Mouse (Mus musculus) intestine, embryonic 14.5 days (tissue): ENCODE data around the gene Uba52. TPM values are rescaled to one million over a fixed set of nuclear protein-coding genes. Genes with fewer than 3 reads are reported as not detected.

Source experiments
- ATAC-seq: fragments of 200-750 bp; cut with Nextera tagmentation; replicated peaks from 2 replicates; pipeline ENCODE4 v1.8.0; 2017; ENCODE audit warnings: low read depth, moderate number of reproducible peaks, moderate TSS enrichment, moderate library complexity; ENCODE audit not compliant: low FRiP score, low TSS enrichment
- DNase-seq: peaks from one replicate; pipeline ENCODE4 v3.0.0-alpha.2; 2018; ENCODE audit warnings: low spot score
- H3K27ac ChIP-seq: fragments of 300-500 bp; sonication (generic); 2 replicates; pipeline ENCODE4 v1.5.1; 2014; ENCODE audit warnings: low read depth, mild to moderate bottlenecking, control low read depth
- H3K27me3 ChIP-seq: fragments of 300-500 bp; sonication (generic); replicated peaks from 2 replicates; pipeline ENCODE4 v1.6.1; 2014; ENCODE audit warnings: low read length, control low read depth; ENCODE audit not compliant: control insufficient read depth, insufficient read depth
- H3K36me3 ChIP-seq: fragments of 300-500 bp; sonication (generic); 2 replicates; pipeline ENCODE4 v1.6.1; 2014; ENCODE audit warnings: low read length, control low read depth; ENCODE audit not compliant: control insufficient read depth, insufficient read depth
- H3K4me1 ChIP-seq: fragments of 300-500 bp; sonication (generic); replicated peaks from 2 replicates; pipeline ENCODE4 v1.6.1; 2014; ENCODE audit warnings: low read length, control low read depth, mixed read lengths; ENCODE audit not compliant: control insufficient read depth, insufficient read depth
- H3K4me2 ChIP-seq: fragments of 300-500 bp; sonication (generic); 2 replicates; pipeline ENCODE4 v1.6.1; 2014; ENCODE audit warnings: low read length
- H3K4me3 ChIP-seq: fragments of 300-500 bp; sonication (generic); 2 replicates; pipeline ENCODE4 v1.5.1; 2014; ENCODE audit warnings: low read depth, low read length, control low read depth, mixed read lengths
- H3K9ac ChIP-seq: fragments of 300-500 bp; sonication (generic); 2 replicates; pipeline ENCODE4 v1.6.1; 2014; ENCODE audit warnings: mild to moderate bottlenecking, low read length
- H3K9me3 ChIP-seq: fragments of 300-500 bp; sonication (generic); 2 replicates; pipeline ENCODE4 v1.6.1; 2016; ENCODE audit warnings: low read length, control low read depth; ENCODE audit not compliant: control insufficient read depth
- WGBS: fragments of 180-500 bp; shearing (Covaris S2); extraction: QIAGEN DNeasy Blood & Tissue Kit; methylation state at CpG from one replicate; pipeline ENCODE4 v1.1.7; 2014; 5-methylcytosine and 5-hydroxymethylcytosine counted together
- polyA plus RNA-seq: library from polyadenylated mRNA; unstranded; fragments of >200 nt; fragmentation: Nextera tagmentation; extraction: Ambion mirVana; gene quantifications from 2 replicates; pipeline ENCODE4 v1.2.1, GENCODE M21; 2014

Gene Uba52
- polyA plus RNA-seq: 1,195 and 1,247 TPM in 2 replicates

DNA sequence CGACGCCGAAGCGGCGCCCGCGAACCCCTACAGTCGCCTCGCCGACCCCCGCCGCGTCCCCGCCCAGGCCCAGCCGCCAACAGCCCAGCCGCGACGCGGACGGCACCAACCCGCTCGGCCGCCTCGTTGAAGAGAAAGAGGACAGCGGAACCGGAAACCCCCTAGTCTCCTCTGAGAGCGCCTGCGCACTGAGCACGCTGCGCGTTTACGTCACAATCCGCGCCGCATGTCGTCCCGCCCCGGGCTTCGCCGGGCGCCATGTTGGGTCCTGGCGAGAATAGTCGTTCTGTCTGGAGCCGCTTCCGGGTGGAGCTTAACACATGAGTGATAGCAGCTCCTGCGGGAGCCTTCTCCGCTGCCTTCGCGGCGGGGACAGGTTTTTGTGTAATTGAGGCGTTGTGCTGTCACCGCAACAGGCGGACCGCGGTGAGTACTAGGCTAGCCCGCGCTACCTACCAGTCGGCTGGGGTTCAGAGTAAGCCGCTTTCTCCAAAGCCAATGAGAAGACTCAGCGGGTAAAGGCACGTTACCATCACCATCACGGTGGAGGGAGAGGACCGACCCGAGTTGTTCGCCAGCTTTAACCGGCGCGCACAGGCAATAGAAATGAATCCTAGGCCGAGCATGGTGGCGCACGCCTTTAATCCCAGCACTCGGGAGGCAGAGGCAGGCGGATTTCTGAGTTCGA, at the start of gene Uba52:
Gene Uba52 (minus strand): TSS at position 574 of the 688 bp plus-strand sequence.
- Histone ChIP-seq H3K4me2 (peak within 1 kb of the TSS; percentile 95), H3K9me3 (no peaks in the 10 kb centered on the region), H3K4me1 (peaks cover 15% of the 10 kb centered on the region), H3K27me3 (no peaks in the 10 kb centered on the region), H3K4me3 (peak within 1 kb of the TSS; percentile 97), H3K9ac (peak within 1 kb of the TSS; percentile 97), H3K27ac (peak within 1 kb of the TSS; percentile 98), H3K36me3 (peaks cover 35% of the 10 kb centered on the region)
- WGBS: under 1% methylated on average over 74 of the region's 74 CpGs
- peak; percentile 97 for DNase-seq
- ATAC-seq: peak; percentile 75

DNA sequence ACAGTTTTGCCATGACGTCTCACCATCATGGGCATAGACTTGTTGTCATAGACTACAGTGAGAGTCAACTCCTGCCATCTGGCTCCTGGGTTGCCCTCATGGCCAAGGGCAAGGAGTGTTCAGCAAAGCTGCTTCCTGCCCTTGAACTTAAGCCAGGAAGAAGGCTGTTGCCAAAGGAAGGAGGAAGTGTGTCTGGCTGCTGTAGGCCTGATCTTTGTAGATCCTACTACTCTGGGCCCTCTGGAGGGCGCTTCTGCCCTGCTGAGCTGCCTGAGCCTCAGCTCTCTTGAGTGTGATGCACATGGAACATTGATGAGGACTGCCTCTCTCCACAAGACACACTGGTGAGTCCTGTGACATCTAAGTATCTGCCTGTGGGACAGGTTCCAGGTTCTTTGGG, 49.5 kb upstream of the Uba52 start:
- no peak for DNase-seq
- 0 out of 2 replicates have a peak, but pooled peaks have one; percentile 3 for ATAC-seq
- H3K27ac ChIP-seq: no peak overlapping the region

DNA sequence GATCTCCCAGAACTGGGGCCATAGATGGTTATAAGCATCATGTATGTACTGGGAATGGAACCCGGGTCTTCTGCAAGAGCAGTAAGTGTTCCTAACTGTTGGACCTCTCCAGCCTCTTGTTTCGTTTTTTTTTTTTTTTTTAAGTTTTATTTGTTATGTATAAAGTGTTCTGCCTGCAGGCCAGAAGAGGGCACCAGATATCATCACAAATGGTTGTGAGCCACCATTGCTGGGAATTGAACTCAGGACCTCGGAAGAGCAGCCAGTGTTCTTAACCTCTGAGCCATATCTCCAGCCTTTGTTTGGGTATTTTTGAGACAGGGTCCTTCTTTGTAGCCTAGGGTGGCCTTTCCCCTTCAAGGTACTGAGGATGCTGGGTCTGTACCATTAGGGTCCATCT, 48.4 kb upstream of the Uba52 start:
- no peaks in the 10 kb centered on the region for H3K9me3 ChIP-seq
- H3K27me3 ChIP-seq: no peaks in the 10 kb centered on the region
- ATAC-seq (no peak), DNase-seq (no peak)
- no peak overlapping the region for H3K27ac ChIP-seq
- no peaks in the 10 kb centered on the region for H3K36me3 ChIP-seq
- WGBS: 76% methylated on average over 3 of the region's 3 CpGs
- H3K4me3 ChIP-seq: no peak overlapping the region
- H3K4me2 ChIP-seq: no peak overlapping the region
- H3K4me1 ChIP-seq: peaks cover 7% of the 10 kb centered on the region
- H3K9ac ChIP-seq: no peak overlapping the region

More for the DNA sequence above, 49.5 kb upstream of the Uba52 start:
- Histone ChIP-seq H3K9ac (no peak overlapping the region), H3K27me3 (no peaks in the 10 kb centered on the region), H3K9me3 (no peaks in the 10 kb centered on the region), H3K4me2 (no peak overlapping the region), H3K4me3 (no peak overlapping the region), H3K4me1 (peaks cover 6% of the 10 kb centered on the region; the same call in 1 of the 2 replicates), H3K36me3 (no peaks in the 10 kb centered on the region)
- WGBS: 83% methylated on average over 2 of the region's 2 CpGs

DNA sequence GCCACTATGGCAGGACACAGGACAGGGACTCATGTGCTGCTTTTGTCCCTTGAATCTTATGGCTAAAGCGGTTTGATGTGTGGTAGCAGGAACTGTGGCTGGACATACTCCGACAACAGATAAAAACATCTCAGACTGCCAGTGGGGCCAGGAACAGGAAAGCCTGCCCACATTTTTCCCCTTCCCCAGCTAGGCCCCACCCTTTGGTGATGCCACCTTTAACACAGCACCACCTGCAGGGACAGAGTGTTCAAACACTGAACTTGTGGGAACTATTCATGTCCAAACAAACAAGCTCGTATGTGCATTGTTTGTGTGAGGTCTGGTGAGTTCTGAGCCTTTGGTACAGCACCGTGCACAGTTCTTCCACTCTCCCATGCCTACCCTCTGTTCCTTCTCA, 47.7 kb upstream of the Uba52 start:
- WGBS: 68% methylated on average over 4 of the region's 4 CpGs
- H3K4me1 ChIP-seq: peaks cover 12% of the 10 kb centered on the region

DNA sequence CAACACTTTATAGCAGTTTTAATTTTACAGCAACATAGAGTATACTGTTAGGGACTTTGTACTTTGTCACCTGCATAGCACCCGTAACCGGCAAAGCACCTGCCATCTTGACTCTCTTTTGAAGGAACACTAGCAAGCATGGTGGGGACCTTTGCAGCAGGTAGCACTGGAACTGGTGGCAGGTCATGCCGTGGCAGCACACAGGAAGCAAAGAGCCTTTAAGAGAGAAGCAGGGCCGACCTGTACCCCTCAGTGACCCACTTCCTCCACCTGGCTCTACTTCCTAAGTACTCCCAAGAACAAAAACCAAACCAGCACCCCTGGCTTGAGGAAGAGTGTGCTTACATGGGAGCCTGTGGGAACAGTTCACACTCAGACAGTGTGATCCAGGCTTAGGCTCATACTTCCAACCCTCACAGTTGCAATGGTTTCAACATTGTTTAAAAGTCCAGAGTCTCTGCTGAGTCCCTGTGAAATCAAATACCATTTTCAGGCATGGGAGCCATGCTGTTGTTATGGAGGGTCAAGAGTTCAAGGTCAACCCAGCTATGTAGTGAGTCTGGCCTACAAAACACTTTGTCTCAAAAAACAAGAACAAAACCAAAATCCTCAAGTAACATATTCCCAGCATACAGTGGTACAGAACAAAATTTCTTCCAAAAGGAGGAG, 44.6 kb upstream of the Uba52 start:
- no peaks in the 10 kb centered on the region for H3K27me3 ChIP-seq
- 93% methylated on average over 4 of the region's 4 CpGs for WGBS
- no peak overlapping the region for H3K27ac ChIP-seq
- DNase-seq: no peak
- H3K4me2 ChIP-seq: no peak overlapping the region
- ATAC-seq: no peak
- peaks cover 18% of the 10 kb centered on the region for H3K4me1 ChIP-seq
- no peaks in the 10 kb centered on the region for H3K36me3 ChIP-seq
- H3K4me3 ChIP-seq: no peak overlapping the region
- no peak overlapping the region for H3K9ac ChIP-seq
- H3K9me3 ChIP-seq: no peaks in the 10 kb centered on the region

More for the DNA sequence above, 47.7 kb upstream of the Uba52 start:
- no peak overlapping the region for H3K9ac ChIP-seq
- no peak for ATAC-seq
- no peaks in the 10 kb centered on the region for H3K9me3 ChIP-seq
- no peak overlapping the region for H3K27ac ChIP-seq
- no peak for DNase-seq
- H3K36me3 ChIP-seq: no peaks in the 10 kb centered on the region
- H3K27me3 ChIP-seq: no peaks in the 10 kb centered on the region
- no peak overlapping the region for H3K4me2 ChIP-seq
- no peak overlapping the region for H3K4me3 ChIP-seq

DNA sequence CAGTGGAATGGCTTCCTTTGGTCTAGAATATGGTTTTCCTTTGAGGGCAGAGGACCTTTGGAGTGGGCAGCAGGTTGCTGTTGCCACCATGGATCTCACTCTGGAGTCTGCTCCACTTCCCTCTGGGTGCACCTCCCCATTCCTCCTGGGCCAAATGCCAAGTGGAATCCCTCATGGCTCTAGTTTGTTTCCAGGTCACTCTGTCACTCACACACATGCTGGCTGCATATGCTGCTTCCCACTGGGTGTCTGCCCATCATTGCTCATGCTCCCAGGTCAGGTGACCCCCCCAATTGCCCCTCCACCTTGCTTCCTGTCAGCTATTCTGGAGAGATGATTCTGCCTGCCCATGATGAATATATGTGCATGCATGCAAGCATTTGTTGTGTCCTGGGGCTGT, 43.1 kb upstream of the Uba52 start:
- Histone ChIP-seq H3K4me2 (no peak overlapping the region), H3K4me1 (peaks cover 18% of the 10 kb centered on the region), H3K36me3 (no peaks in the 10 kb centered on the region), H3K9me3 (no peaks in the 10 kb centered on the region), H3K4me3 (no peak overlapping the region), H3K27me3 (no peaks in the 10 kb centered on the region), H3K9ac (no peak overlapping the region), H3K27ac (peak overlapping the region; percentile 48; the same call in 1 of the 2 replicates)
- no peak for ATAC-seq
- DNase-seq: no peak

DNA sequence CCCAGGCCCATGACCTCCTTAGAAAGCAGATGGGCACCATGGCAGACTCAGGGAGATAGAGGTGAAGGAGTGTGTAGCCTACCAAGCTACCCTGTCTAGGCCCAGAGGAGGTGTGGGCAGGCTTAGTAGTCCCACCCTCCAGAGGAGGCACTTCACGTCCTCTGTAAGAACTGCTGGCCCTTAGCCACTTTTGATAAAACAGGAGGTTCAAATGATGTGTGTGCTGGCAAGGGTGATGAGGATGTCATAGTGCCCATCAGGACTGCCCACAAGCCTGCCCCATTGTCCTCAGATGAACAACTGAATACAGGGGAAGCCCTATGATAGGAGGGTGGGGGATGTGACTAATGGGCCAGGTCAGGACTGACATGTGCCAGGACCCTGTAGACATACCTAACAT, 42.2 kb upstream of the Uba52 start:
- no peak overlapping the region for H3K4me3 ChIP-seq
- no peak overlapping the region for H3K4me2 ChIP-seq
- WGBS: 53% methylated on average over 1 of the region's 1 CpGs
- no peak overlapping the region for H3K9ac ChIP-seq
- H3K36me3 ChIP-seq: no peaks in the 10 kb centered on the region
- no peaks in the 10 kb centered on the region for H3K9me3 ChIP-seq
- H3K27ac ChIP-seq: no peak overlapping the region
- H3K27me3 ChIP-seq: no peaks in the 10 kb centered on the region
- H3K4me1 ChIP-seq: peaks cover 18% of the 10 kb centered on the region
- DNase-seq (no peak), ATAC-seq (no peak)

DNA sequence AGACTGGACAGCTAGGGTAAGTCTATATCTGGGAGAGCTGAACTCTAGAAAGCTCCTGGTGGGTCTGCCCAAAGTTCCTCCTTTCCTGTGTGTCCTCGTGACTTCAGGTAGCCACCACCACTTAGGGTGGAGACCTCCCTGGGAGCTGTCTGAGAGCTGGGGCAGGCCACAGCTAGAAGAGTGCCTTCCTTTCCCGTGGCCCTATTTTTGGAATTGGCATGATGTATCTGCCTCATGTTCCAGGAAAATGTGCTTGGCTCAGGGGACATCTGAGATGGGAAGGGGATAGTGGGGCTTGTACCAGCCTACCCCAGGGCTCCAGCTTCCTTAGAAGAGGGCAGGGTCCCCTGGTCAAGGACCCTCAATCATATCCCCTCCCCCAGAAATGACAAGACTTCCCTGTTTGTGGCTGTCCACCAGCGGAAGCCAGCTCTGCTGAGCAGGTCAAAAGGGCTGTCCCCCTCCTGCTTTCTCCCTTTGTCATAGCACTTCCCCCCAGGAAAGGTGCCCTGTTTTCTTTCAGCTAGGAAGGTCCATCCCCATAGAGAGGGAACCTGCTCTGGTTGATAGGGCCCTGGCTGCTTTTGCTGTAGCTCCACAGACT, 41.1 kb upstream of the Uba52 start:
- ATAC-seq (no peak), DNase-seq (no peak)
- H3K27me3 ChIP-seq: no peaks in the 10 kb centered on the region
- no peak overlapping the region for H3K4me3 ChIP-seq
- H3K4me2 ChIP-seq: no peak overlapping the region
- WGBS: 61% methylated on average over 3 of the region's 3 CpGs
- H3K9me3 ChIP-seq: no peaks in the 10 kb centered on the region
- H3K36me3 ChIP-seq: no peaks in the 10 kb centered on the region
- no peak overlapping the region for H3K27ac ChIP-seq
- H3K9ac ChIP-seq: no peak overlapping the region
- H3K4me1 ChIP-seq: peaks cover 18% of the 10 kb centered on the region
